Mouse (Mus musculus): ENCODE measurements around the gene Adgrg5.

The Adgrg5 gene

GRCm38 (mm10) chr8:94917851-94918495, 5.5 kb upstream of the Adgrg5 start, which contains the start of gene Ccdc102a:
TSS of gene Ccdc102a (minus strand) at chr8:94918098.
- DNase-seq: peak; percentile 48 to 69

GRCm38 (mm10) chr8:94919256-94919655, 4.2 kb upstream of the Adgrg5 start:
- no peak for DNase-seq

DNA sequence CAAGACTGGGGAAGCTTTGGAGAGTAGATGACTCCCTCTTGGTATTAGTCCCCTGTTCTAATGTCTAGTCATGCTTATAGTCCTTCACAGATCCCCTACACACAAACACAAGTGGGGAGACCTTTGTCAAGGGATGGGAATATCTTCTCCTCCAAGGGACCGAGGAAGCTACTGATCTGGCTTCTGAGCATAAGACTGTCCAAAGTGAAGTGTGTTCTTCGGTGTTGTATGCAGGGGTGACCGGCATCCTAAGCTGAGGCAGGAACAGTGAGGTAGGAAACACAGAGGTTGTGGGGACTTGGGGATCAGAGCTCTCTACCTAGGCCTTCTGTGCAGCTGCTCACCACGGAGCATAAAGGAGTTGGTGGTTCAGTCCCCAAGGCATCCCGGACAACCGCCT, 1.3 kb upstream of the Adgrg5 start:
- no peak for DNase-seq

- DNase-seq: peak; percentile 40 to 61
Measured at GRCm38 (mm10) chr8:94922602-94923001, 892 bp upstream of the Adgrg5 start.

GRCm38 (mm10) chr8:94928227-94928626, 4.7 kb downstream of the Adgrg5 start:
- DNase-seq: no peak

GRCm38 (mm10) chr8:94933918-94934317, 10.4 kb downstream of the Adgrg5 start:
- no peak for DNase-seq

DNA sequence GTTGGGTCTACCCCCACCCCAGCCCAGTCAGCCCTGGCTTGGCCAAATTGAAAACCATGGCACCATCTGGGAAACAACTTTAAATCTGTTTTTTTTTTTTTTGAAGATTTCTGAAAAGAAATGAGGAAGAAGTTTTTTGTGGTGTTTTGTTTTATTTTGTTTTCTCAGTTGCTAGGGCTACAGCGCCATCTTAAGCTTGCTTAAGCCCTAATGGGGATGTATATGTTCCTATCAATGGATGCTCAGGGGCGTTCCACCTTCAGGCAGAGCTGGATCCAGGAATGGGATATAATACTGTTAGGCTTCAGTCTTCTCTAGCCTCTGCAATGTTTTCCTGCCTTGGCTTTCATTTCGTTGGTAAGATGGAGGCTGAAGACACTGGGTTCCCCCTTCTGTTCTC, 11.7 kb downstream of the Adgrg5 start:
- no peak for DNase-seq

DNA sequence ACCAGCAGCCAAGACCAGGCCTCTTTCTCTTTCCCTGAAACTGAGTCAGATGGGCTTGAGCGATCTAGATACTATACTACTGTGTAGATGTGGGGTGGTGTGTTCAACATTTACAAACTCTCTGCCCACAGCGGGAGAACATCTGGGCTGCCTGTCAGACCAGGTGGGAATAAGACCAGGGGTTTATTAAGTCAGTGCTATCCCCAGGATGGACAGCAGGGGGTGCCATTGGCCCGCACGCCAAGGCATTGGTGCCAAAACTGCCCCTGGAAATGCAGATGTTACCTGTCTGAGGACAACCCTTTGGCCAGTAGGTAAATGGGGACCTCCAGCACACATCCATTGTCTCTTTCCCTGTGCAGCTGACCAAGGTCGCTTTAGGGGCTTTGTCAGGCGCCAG, 19.1 kb downstream of the Adgrg5 start:
- DNase-seq: peak; percentile 45 to 54

DNA sequence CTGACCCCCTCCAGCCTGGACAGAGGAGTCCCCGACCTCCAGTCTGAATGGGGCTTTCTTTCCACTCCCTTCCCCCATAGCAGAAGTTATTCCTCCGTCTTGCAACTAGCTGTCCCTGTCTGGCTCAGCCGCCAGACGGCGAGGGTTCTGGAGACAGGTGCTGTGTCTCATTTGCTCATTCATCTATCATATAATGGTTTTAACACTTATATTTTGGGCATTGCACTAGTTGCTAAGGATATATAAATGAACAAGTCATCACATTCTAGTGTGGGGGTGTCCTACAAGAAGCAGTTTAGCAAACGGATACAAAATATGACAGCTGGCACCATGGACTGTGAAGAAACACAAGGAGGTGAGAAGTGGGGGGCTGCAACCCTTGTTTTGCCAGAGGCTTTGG, 21.7 kb downstream of the Adgrg5 start:
- no peak for DNase-seq

DNA sequence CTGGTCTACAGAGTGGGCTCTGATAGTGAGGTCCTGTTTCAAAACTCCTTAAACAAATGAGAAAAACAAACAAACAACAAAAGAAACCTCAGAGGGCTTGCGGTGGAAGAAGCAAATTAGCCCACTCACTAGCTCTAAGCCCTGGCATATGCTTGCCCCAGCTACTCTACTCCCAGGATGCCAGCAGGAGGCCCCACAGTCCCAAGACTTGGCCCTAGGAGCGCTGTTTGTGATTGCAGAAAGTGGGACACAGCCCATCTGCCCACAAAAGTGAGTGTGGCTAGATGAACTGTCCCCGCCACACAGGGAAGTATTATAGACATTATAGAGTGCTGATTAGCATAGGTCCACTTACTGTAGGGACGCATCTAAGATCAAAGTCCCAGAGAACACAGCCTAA, 24.9 kb downstream of the Adgrg5 start:
- DNase-seq: no peak

GRCm38 (mm10) chr8:94949010-94949409, 25.5 kb downstream of the Adgrg5 start:
- no peak for DNase-seq

DNA sequence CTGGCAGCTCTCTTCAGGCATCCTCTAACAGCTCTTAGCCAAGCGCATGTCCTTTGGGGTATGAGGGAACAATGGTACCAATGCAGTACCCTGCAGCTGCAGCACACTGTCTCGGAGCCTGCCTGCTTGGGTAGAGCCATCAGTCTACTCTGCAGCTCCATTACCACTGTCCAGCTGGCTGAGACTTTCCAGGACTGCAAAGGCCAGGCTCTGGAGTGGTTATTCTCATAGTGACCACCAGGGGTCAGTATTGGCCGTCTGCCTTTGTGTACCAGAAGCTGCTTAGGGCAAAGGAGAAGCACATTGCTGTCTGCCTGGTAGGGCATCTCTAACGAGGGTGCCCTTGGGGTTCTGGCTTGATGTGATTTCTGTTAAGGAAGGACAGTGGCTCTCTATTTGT, 26.6 kb downstream of the Adgrg5 start:
- peak; percentile 76 to 81 for DNase-seq

DNA sequence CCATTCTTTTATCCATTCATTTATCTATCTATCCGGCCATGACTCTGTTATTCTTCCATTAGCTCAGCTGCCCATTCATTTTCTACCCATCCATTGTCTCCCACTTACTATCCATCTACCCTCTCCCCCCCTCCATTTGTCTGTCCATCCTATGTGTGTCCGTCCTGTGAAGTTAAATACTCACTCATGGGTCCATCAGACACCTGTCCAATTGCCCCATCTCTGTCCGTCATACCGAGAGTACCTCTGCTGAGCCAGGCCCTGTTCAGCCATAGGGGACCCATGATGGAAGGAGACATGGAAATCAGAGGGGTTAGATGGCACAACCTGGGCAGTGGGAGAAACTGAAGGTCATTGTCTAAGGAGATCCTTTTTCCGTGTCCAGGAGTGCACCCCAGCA, 27.0 kb downstream of the Adgrg5 start:
- no peak for DNase-seq

DNA sequence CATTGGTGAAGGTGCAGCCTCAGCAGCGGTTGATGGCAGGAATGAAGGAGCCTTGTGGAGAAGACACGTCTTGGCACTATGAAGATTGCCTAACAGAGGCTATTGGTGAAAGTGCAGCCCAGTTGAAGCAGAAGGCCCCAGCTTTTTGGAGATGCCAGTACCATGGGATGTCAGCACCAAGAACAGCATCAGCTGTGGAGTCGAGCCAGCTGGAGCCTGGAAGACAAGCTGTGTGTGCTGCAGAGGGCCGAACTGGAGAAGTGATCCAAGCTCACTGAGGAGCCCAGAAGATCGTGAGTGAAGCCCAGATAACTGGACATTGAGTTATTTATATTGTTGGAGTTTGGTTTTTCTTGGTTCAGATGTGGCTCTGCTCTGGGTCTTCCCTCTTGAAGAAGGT, 28.6 kb downstream of the Adgrg5 start:
- no peak for DNase-seq

GRCm38 (mm10) chr8:94953624-94954367, 30.3 kb downstream of the Adgrg5 start:
- no peak for DNase-seq

GRCm38 (mm10) chr8:94954368-94954737, 30.9 kb downstream of the Adgrg5 start:
- peak; percentile 56 to 81 for DNase-seq

- peak; percentile 64 to 77 for DNase-seq
Measured at GRCm38 (mm10) chr8:94954921-94955758, 31.6 kb downstream of the Adgrg5 start.

GRCm38 (mm10) chr8:94956078-94956574, 32.6 kb downstream of the Adgrg5 start:
- no peak for DNase-seq

GRCm38 (mm10) chr8:94962201-94962600, 38.7 kb downstream of the Adgrg5 start:
- DNase-seq: no peak

GRCm38 (mm10) chr8:94964828-94965227, 41.3 kb downstream of the Adgrg5 start:
- no peak for DNase-seq

DNA sequence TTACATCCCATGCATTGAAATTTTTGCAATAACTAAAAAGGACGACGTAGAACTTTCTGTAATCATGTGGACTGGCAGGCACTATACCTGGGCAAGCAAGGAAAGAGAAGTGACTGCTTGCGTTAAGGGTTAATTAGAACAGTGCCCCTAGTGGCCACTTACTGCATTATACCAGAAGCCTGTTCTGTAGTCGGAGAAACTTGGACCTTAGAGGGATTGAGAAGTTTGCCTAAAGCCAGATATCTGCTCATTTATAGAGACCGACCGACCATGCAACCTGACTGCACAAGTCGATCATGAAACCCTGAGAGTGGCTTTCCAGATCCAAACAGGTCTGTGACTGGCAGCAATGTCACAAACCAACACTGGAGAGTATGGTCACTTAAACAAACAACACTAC, 43.1 kb downstream of the Adgrg5 start:
- no peak for DNase-seq

DNA sequence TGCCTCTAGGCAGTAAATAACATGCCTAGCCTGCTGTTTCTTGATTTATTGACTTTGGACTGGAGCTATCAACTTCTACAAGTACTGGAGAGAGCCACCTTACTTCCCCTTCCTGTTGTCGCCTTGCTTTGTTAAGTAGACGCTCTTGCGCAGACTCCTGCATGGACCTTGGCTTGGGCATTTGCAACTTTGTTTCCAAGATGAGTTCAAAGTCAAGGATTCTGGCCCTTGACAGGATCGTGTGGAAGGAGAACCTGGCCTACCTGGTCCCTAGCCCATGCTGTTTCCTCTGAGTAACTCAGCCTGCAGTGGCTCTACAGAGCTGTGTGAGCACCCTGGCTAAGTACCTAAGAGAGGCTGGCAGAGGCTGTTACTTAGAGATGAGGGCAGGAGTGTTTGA, 43.6 kb downstream of the Adgrg5 start:
- peak; percentile 59 to 68 for DNase-seq

DNA sequence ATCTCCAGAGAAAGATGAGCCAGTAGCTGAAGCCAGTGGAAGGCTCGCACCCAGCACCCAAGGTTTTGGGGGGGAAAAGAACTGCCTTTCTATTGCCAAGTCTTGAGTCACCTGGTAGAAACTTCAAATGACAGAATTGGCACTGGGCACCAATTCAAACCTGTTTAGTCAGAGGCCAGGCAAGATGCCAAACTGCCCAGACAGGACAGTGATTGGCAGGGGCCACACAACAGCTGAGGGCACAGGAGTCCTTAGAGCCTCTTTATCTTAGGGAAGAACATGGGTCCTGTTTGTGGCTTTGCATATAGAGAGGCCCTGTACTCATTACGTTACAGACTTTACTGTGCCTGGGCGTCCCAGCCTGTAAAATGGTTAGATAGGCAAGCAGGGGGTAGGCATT, 44.1 kb downstream of the Adgrg5 start:
- DNase-seq: peak; percentile 81 to 88
